Mouse (Mus musculus) adrenal gland, adult (tissue): Measurements from ENCODE around the gene Vmn2r56.
A peak's percentile ranks its signal among the peaks of the same experiment; 100 is the strongest.
"Not testable (repeated sequence)": the region's sequence is repeated elsewhere in the genome, so short reads cannot be mapped to it uniquely, and the experiment has no call there.

Source experiments
- DNase-seq, 2 experiments: peaks; one replicate each; pipeline ENCODE4 v3.0.0; 2022 to 2023; ENCODE audit warnings: low spot score in 1 of 2; ENCODE audit not compliant: inconsistent age in 2 of 2

Gene Vmn2r56

DNA sequence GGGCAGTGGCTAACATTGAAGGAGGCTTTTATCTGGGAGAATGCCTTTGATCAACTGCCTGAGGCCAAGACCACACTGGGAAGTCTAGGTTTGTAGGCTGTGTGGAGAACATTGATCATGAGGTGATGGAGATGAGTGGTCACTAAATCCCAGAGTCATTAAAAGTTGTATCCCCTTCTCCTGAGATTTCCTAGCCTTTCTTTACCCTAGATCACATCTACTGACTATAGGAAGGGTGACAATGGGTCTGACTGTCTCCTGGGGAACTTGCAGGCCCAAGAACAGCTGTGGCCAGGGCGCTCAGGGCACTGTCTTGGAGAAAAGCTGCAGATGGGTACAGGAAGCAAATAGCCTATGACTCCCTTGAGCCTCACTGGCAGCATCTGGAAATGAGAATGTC, at the start of gene Vmn2r56:
Gene Vmn2r56, minus strand, starts transcription at position 101 of the 400 bp plus-strand sequence.
- peak in 1 of 2 experiments; percentile 8 for DNase-seq

DNA sequence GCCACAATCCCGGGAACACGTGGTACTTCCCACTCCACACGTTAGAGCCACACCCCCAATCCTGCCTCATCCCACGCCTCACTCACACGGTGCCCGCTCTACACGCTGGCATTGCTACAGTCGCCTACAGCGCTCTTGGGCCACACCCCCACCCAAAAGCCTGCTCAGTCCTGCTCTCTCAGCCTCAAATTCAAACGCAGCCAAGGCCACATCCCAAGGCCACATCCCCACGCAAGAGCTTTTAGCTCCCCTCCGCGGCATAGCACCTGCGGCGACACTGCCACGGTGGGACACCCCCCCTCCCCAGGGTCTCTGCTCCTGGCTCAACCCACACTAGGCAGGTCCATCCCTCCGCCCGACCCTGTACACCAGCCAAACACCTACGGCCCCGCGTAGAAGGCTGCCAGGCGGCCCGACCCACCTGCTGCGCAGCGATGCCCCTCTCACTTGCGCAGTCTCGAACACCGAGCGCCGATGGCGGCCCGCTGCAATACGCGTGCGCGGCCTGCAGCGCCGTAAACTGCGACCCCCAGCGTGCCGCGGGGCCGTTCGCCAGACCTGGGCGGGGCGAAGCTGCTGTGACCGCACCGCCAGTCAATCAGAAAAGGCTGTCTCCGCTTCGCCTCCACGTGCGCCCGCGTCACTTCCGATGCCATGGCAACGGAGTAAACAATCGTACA, 45.5 kb upstream of the Vmn2r56 start:
- DNase-seq, result peak; percentile 84 to 91

DNA sequence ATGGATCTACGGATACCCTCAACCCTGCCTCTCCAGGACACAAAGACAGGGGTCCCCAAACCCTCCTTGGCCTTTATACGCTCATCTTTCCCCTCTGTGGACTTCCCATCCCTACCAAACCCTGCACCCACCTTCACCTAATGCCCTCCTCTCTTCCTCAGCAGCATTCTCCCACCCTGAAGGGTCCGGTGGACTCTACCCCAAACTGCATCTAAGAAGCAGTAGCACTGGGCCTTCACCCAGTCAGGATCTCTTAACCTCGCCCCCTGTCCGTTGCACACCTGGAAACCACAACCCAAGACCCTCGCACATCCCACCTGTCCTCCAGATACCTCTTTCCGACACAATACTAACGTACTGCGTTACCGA, 45.0 kb upstream of the Vmn2r56 start:
- DNase-seq, result no peak

DNA sequence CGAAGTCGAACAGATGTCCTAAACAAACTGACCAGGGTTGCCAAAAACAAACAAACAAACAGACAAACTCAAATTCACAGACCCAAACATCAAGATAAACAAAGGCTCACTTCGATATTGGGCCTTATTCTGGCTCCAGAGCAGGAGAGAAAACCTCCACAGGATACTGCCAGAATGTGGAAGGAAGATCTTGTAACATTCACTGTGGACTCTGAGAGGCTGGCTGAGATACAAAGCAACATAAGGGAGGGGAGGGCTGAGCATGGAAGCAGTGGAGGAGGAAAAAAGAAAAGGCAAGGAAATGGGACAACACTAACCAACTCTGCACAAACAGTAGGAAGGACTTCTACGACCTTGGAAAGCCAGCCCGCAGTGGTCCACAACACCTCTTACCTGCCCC, 44.3 kb upstream of the Vmn2r56 start:
- DNase-seq, result no peak

DNA sequence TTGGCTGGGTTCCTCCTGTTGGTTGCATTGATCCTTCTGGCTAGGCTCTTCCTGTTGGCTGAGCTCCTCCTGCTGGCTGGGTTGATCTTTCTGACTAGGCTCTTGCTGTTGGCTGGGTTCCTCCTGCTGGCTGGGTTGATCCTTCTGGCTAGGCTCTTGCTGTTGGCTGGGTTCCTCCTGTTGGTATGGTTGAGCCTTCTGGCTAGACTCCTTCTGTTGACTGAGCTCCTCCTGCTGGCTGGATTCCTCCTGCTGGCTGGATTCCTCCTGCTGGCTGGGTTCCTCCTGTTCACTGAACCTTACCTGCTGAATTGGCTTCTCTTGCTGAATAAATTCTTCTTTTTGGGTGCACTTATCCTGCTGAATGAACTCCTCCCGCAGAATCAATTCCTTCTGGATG, 39.8 kb upstream of the Vmn2r56 start:
- no peak for DNase-seq

DNA sequence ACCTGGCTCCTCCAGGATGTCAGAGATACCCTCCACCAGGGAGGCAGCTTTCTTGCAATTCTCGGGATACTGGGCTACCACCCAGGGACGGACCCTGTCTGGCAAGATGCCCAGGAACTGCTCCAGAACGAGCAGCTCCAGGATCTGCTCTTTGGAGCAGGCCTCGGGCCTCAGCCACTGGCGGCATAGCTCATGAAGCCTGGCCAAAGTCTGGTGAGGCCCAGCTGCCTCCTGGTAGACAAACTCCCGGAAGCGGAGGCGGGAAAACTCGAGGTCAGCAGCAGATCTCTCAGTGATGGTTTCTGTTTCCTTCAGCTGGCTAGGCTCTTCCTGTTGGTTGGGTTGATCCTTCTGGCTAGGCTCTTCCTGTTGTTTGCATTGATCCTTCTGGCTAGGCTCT, 39.3 kb upstream of the Vmn2r56 start:
- DNase-seq, result no peak

DNA sequence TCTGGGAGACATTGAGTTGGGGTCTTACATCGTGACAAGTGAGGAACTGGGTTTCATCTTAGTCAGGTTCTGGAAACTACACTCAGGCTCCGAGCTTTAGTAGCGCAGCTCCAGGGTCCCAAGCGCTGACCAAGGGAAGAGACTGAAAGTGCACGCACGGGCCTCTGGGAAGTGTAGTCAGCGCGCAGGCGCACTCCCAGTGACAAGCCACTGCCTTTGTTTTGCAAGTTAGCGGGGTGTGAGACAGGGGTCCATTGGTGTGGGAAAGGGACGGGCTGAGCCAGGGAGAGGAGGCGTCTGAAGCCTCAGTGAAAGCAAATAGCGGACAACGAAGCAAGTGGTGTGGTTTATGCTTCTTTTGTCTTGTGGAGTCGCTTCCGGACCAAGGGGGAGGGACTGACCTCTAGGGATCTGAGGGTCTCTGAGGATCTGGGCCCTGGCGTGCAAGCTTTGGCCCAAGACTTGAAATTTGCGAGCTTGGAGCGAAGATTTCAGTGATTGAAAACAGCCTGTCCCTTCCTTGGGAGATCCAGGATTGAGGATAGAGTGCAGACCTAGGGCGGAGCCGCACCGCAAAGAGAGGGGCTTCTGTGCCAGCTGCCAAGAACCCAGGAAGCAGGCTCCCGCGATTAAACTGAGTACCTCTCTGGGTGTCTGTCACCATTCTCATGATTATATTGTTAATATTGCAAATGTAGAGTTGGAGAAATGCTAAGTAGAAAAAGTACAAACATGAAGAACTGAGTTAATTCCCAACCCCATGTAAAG, 14.8 kb upstream of the Vmn2r56 start:
- no peak for DNase-seq

DNA sequence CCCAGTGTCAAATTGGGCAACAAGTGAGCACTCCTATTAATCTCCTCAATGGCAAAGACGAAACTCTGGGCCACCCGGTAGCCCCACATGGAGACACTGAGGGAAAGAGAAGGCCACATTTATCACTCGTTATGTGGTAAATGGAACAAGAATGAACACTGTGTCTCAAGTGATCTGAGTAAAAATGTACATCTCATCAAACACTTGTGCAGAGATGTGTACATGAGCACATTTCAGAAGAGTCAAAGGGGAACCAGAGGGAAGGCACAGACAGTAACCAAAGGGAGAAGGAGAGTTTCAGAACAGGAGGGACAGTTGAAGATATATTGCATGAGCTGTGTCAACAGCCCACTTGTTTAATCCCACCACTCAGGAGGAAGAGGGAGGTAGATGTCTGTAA, 49.9 kb downstream of the Vmn2r56 start, which contains the start of gene Vmn2r55:
Gene Vmn2r55, minus strand, starts transcription at position 101 of the 400 bp plus-strand sequence.
- not testable (repeated sequence) for DNase-seq

DNA sequence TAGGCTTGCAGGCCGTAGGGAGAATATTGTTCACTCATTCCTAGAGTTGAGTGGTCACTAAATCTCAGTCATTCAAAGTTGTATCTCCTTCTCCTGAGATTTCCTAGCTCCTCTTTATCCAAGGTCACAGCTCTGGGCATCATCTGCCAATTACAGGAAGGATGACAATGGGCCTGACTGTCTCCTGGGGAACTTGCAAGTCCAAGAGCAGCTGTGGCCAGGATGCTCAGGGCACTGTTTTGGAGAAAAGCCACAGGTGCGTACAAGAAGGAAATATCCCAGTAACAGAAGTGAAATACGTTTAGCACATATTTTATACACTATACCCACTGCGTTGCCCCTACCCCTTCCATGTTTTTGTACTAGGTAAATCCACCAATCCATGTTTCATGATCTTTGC, 94.6 kb downstream of the Vmn2r56 start, which contains the start of gene Vmn2r54:
Gene Vmn2r54, minus strand, starts transcription at position 101 of the 400 bp plus-strand sequence.
- DNase-seq, result not testable (repeated sequence)
